Mouse (Mus musculus) bone marrow, adult 2 months (tissue): Measurements from ENCODE around the gene Fuca2.

Experiments used
- CTCF ChIP-seq: fragments of 200-500 bp; IDR thresholded peaks from 2 replicates; pipeline ENCODE4 v1.5.1; 2011; ENCODE audit warnings: low read length, control low read depth; ENCODE audit not compliant: control insufficient read depth, insufficient read depth
- POLR2A ChIP-seq: fragments of 200-500 bp; IDR thresholded peaks from 2 replicates; pipeline ENCODE4 v1.6.1; 2011; ENCODE audit warnings: low read depth, mild to moderate bottlenecking, control low read depth, low read length, borderline replicate concordance; ENCODE audit not compliant: control insufficient read depth

- TF ChIP-seq POLR2A (no peak), CTCF (no peak)
Observed at GRCm38 (mm10) chr10:13539769-13540333, 40.5 kb downstream of the Fuca2 start.
